Mouse (Mus musculus) heart, adult 2 months (tissue): ENCODE data around the gene Isoc2b.

Experiments used
- CTCF ChIP-seq: fragments of 200-600 bp; IDR thresholded peaks from 2 replicates; pipeline ENCODE4 v1.8.1; 2022; ENCODE audit warnings: antibody characterized with exemption, mild to moderate bottlenecking, moderate library complexity
- EP300 ChIP-seq: fragments of 200-500 bp; IDR thresholded peaks from 2 replicates; pipeline ENCODE4 v1.6.1; 2011; ENCODE audit warnings: low read depth, low read length, control low read depth; ENCODE audit not compliant: insufficient read depth
- POLR2A ChIP-seq: fragments of 200-500 bp; IDR thresholded peaks from 2 replicates; pipeline ENCODE4 v1.6.1; 2011; ENCODE audit warnings: mild to moderate bottlenecking, low read depth, low read length, control low read depth; ENCODE audit not compliant: insufficient read depth

DNA sequence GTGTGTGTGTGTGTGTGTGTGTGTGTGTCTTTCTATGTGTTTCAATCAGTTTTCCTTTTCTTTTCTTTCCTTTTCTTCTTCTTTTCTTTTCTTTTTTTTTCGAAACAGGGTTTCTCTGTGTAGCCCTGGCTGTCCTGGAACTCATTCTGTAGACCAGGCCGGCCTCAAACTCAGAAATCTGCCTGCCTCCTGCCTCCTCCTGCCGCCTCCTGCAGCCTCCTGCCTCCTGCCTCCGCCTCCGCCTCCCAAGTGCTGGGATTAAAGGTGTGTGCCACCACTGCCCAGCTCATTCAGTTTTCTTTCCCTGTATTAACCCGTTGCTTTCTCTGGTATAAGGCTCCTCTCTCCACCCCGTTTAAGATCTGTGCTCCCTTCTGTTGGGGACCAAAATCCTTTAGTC lies 12.7 kb downstream of the Isoc2b start:
- TF ChIP-seq CTCF (no peak), EP300 (no peak), POLR2A (no peak)
